Mouse (Mus musculus) gastrocnemius, adult 2 months (tissue): ENCODE measurements at regions not wholly inside any gene's neighbourhood (a gene's known extent, or its start where the extent isn't known, plus 50 kb on each side); places are given as distances from the start of the nearest gene placed in this dataset.

Experiments used
- DNase-seq: peaks from one replicate; pipeline ENCODE4 v3.0.0; 2022
- H3K27ac ChIP-seq: fragments of 200-600 bp; 2 replicates; pipeline ENCODE4 v1.8.1; 2022; ENCODE audit warnings: mild to moderate bottlenecking
- H3K4me3 ChIP-seq: fragments of 200-600 bp; 2 replicates; pipeline ENCODE4 v1.8.1; 2022; ENCODE audit warnings: mild to moderate bottlenecking, moderate library complexity
- CTCF ChIP-seq: fragments of 200-600 bp; IDR thresholded peaks from 2 replicates; pipeline ENCODE4 v1.8.1; 2022; ENCODE audit warnings: antibody characterized with exemption, mild to moderate bottlenecking, moderate library complexity
- intact Hi-C: fragments of 180-260 bp; cut with DNase I; formaldehyde crosslinking; loops from one replicate; pipeline ENCODE4 v1.15.1; 2025

DNA sequence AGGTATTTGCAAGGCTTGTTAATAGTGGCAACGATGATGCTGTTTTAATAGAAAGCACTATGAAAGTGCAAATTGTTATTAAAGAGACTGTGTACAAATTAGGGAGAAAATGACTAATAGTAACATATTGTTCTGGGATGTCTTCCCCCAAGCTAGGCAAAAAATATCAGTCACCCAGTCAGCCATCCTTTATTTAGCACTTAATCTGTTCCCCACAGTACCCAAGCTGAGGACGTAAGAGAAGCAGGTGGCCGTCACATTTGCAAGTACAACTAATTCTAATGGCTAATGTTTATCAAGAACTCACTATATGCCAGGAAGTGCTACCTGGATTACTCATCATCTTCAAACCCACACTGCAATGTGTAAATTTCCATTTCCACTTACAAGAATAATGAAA lies 432.5 kb upstream of the Kif18a start:
- no peak for DNase-seq
- intact Hi-C loops = no loop called here
- Histone ChIP-seq H3K4me3 (no peak overlapping the region), H3K27ac (no peak overlapping the region)
- no peak for TF ChIP-seq CTCF

GRCm38 (mm10) chr2:108854399-108854798 lies 426.1 kb upstream of the Kif18a start:
- intact Hi-C loops = no loop called here
- Histone ChIP-seq H3K4me3 (no peak overlapping the region), H3K27ac (no peak overlapping the region)
- no peak for TF ChIP-seq CTCF
- no peak for DNase-seq

DNA sequence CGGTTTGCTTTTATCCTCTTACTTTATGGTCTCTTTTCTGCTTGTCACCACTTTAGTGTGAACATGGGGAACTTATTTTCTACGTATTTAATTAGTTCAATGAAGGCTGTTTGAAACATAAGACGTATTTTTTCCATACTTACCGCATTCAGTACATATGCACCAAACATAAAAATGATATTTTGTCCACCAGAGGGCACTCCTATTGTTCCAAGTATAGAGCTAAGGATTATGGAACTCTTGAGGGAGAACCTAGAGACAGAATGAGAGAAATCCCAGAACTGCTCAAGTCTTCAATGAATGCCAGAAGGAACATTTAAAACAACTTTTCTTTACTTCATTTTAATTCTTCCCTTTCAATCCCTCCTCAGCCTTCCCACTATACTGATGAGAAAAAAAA lies 403.4 kb upstream of the Kif18a start:
- Histone ChIP-seq H3K27ac (no peak overlapping the region), H3K4me3 (no peak overlapping the region)
- TF ChIP-seq CTCF = peak; percentile 48
- intact Hi-C loops = loop anchor here (1.0 kb wide), 1 partner anchor 818 kb away; no protein-coding TSS in a partner anchor
- no peak for DNase-seq

DNA sequence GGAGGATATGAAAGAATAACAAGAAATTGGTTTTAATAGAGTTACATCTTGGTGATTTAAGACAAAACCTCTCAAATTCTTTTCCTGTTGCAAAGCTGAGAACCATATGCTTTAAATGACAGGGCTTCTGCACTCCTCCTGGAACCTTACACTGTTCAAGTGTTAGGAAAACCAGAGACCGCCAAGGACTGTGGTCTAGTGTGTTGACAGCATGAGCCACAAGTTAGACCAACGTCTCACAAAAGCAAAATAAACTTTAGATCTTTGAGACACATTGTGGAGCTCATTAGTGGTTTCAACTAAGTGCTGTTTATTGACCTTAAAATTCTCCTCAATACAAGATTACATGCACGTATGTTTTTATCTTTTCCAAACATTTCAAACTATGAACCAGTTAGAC lies 402.9 kb upstream of the Kif18a start:
- intact Hi-C loops = loop anchor here (1.0 kb wide), 1 partner anchor 818 kb away; no protein-coding TSS in a partner anchor
- Histone ChIP-seq H3K4me3 (no peak overlapping the region), H3K27ac (no peak overlapping the region)
- no peak for DNase-seq
- no peak for TF ChIP-seq CTCF

- no peak for TF ChIP-seq CTCF
- no peak overlapping the region for H3K4me3 ChIP-seq
- intact Hi-C loops = no loop called here
Observed at GRCm38 (mm10) chr2:108904121-108904733, 376.3 kb upstream of the Kif18a start.

DNA sequence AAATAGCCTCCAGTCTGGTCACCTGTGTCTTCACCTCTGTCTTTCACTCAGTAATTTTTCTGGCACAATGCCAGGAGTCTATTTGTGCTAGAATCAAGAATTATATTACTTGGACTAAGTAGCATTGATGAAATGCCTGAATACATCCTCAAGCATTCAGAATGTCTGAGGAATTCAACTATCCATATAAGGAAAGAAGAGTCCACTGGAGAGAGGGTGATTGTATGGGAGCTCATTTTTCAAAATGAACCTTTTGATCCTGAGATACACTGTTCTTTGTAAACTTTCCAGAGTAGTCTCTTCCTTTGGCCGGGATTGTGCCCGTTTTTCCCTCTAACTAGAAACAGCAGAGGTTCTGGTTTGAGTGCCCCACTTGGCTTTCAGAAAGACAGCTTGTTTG lies 367.0 kb upstream of the Kif18a start:
- intact Hi-C loops = no loop called here
- no peak overlapping the region for H3K27ac ChIP-seq
- no peak for DNase-seq
- H3K4me3 ChIP-seq = no peak overlapping the region
- TF ChIP-seq CTCF = no peak

More at GRCm38 (mm10) chr2:108904121-108904733, 376.3 kb upstream of the Kif18a start:
- no peak for DNase-seq
- H3K27ac ChIP-seq = no peak overlapping the region

- no peak overlapping the region for H3K4me3 ChIP-seq
- intact Hi-C loops = no loop called here
- TF ChIP-seq CTCF = no peak
- H3K27ac ChIP-seq = no peak overlapping the region
- DNase-seq = no peak
Observed at GRCm38 (mm10) chr2:108913967-108914366, 366.6 kb upstream of the Kif18a start.

GRCm38 (mm10) chr2:108919500-108920045 lies 361.0 kb upstream of the Kif18a start:
- intact Hi-C loops = no loop called here
- no peak overlapping the region for H3K4me3 ChIP-seq
- DNase-seq = no peak
- TF ChIP-seq CTCF = no peak
- no peak overlapping the region for H3K27ac ChIP-seq

DNA sequence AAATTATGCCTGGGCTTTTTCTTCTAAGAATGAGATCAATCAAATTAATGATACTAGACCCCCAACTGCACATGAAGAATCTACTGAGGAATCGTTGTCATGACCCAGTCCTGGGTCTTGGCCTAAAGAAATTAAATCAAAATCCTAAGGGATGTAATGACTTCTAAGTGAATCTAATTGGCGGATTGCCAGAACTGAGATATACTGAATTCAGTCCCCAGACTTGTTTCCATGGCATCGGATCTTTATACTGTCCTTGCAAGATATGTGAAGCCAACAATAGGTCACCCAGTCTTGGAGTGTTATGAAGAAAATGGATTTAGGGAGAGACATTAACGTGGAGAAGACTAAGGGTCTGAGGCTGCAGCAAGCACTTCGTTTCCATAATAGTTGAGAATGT lies 360.4 kb upstream of the Kif18a start:
- intact Hi-C loops = no loop called here
- H3K4me3 ChIP-seq = no peak overlapping the region
- TF ChIP-seq CTCF = no peak
- DNase-seq = no peak
- no peak overlapping the region for H3K27ac ChIP-seq

DNA sequence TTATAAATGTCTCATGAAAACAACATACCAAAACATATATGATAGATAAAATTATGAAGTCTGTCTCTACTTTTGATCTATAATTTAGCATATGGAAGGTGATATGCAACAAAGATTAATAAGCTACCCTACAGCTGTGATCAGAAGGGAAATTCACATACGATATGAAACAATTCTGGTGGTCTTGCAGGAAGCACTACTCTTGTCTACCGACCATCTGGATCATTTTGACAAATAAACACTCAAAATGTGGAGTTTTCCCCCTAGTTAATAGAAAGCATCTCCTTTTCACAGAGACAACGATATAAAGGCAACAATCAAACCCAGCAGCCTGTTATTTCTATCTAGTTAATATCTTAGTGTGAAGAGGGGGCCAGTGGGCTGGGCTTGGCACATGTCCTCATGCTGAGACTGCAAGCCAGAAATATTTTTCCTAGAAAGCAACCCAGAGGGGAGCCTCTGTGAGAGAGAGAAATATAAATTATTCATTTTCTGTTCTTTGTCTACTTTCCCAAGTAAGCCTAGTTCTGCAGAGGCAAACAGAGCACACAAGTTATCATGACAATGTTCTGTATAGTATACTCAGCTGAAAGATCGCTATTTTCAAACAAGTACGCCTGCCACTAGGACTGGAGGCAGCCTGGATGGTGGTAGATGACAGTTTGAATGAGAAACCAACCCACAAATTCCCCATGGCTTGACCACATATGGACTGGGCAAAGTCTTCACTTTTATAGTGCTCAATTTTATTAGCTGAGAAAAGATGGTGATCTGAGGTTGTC lies 344.4 kb upstream of the Kif18a start:
- Histone ChIP-seq H3K4me3 (no peak overlapping the region), H3K27ac (no peak overlapping the region)
- no peak for DNase-seq
- intact Hi-C loops = no loop called here
- TF ChIP-seq CTCF = no peak

DNA sequence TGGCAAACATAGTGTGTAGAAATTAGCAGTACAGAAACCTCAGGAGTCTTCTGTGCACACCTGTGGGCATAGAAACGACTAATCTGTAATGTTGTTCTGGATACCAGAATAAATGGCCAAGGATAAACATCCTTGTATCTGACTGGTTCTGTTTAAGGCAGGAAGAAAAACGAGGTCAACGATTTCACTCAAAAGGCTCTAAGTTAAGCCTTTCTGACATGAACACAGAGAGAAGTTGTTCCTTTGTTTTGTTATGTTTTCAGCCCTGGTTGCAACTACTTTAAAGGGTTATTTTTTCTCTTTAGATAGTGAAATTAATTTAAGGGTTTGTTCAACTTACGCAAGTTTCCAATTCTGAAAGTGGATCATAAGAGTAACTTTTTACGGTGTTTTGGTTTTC lies 299.6 kb upstream of the Kif18a start:
- TF ChIP-seq CTCF = no peak
- H3K4me3 ChIP-seq = no peak overlapping the region
- no peak overlapping the region for H3K27ac ChIP-seq
- intact Hi-C loops = no loop called here
- DNase-seq = no peak

GRCm38 (mm10) chr2:109016223-109016622 lies 264.3 kb upstream of the Kif18a start:
- Histone ChIP-seq H3K4me3 (no peak overlapping the region), H3K27ac (no peak overlapping the region)
- DNase-seq = no peak
- no peak for TF ChIP-seq CTCF
- intact Hi-C loops = no loop called here

- intact Hi-C loops = no loop called here
- H3K27ac ChIP-seq = no peak overlapping the region
- DNase-seq = no peak
- H3K4me3 ChIP-seq = no peak overlapping the region
- TF ChIP-seq CTCF = no peak
Observed at GRCm38 (mm10) chr2:109017018-109017707, 263.4 kb upstream of the Kif18a start.
